In genomic region chr4:138111858-138112257, GRCm38 (mm10) we compare ENCODE assay signal across 11 mouse cellular contexts.
DNase-seq lines count a peak whose midpoint lies in the region.
"Had no signal": no experiment of that assay in that cellular context is flagged by ENCODE, and none has a peak within 500 bp of the region (broad histone marks: within the 10 kb centered on the region; RNA-seq: fewer than 3 reads in every experiment).

No protein-coding gene starts in this region.

- intact Hi-C loops in gastrocnemius, postnatal 36 days (cut with DNase I), result no loop called here

- DNase-seq in gastrocnemius, adult 18-20 months (ENCODE audit: low spot score), result peak; percentile 75
- no peak for DNase-seq in gastrocnemius, postnatal 36 days
- peak; percentile 33 for DNase-seq in layer of hippocampus, adult 11-12 months (ENCODE audit: low spot score)
- DNase-seq in layer of hippocampus, adult 8-10 months (ENCODE audit: low spot score in 2 of 2), result no peak
- DNase-seq in thymus, postnatal 4 days, result peak; percentile 25
- no peak for DNase-seq in thymus, postnatal 0 days (ENCODE audit: low spot score)
- DNase-seq in frontal cortex, postnatal 36 days (ENCODE audit: low spot score in 2 of 2), result no peak
- DNase-seq: B cell, adult 2 months; cerebellum, adult 8-10 months; retina, postnatal 1 day; thymus, postnatal 25 days had no signal

Comparison
In these comparisons a context has a peak if more than half of its experiments do, and no peak if none do; other contexts are left out.
1. DNase-seq: peak in gastrocnemius, adult 18-20 months (single experiment), layer of hippocampus, adult 11-12 months (single experiment) and thymus, postnatal 4 days (single experiment); none in gastrocnemius, postnatal 36 days (0 of 2), layer of hippocampus, adult 8-10 months (0 of 2), thymus, postnatal 0 days (single experiment) and frontal cortex, postnatal 36 days (0 of 2).